In genomic region chr4:100368691-100369090, GRCm38 (mm10) we compare ENCODE assay signal across 30 mouse cellular contexts.
DNase-seq lines count a peak whose midpoint lies in the region; ATAC-seq and TF ChIP-seq lines count a peak whose summit lies in the region.
"Had no signal": no experiment of that assay in that cellular context is flagged by ENCODE, and none has a peak within 500 bp of the region (broad histone marks: within the 10 kb centered on the region; RNA-seq: fewer than 3 reads in every experiment).

No protein-coding gene starts in this region.

- no peak for ATAC-seq in forebrain, embryonic 11.5 days (replicated peaks; ENCODE audit: low FRiP score)
- no peak for ATAC-seq in lung, embryonic 14.5 days (ENCODE audit: insufficient read depth)
- no peak for ATAC-seq in CD4-positive, CD25-positive, alpha-beta regulatory T cell, adult 4 months
- ATAC-seq: forebrain, embryonic 13.5 days; hindbrain, postnatal 0 days; intestine, embryonic 15.5 days; Patski had no signal

- TF ChIP-seq POLR2A in heart, adult 2 months (IDR thresholded peaks at IDR 0.05; ENCODE audit: insufficient read depth, low read depth, low read length) = no peak
- no peak for TF ChIP-seq POLR2A in lung, adult 2 months (IDR thresholded peaks at IDR 0.05; ENCODE audit: borderline replicate concordance, extremely low read depth, low read depth, low read length)

- DNase-seq in forebrain, embryonic 11.5 days (ENCODE audit: low spot score) = peak; percentile 4
- no peak for DNase-seq in forebrain, embryonic 10.5 days (ENCODE audit: extremely low spot score, low spot score)
- DNase-seq in heart, adult 2 months = no peak
- no peak for DNase-seq in heart, postnatal 36 days
- DNase-seq in lung, embryonic 14.5 days = peak; percentile 53
- no peak for DNase-seq in lung, adult 2 months
- DNase-seq: adrenal gland, postnatal 36 days; cerebellum, adult 18-20 months; cerebellum, postnatal 10 days; kidney, adult 8-10 months; kidney, postnatal 10 days; layer of hippocampus, postnatal 36 days; left cerebral cortex, postnatal 4 days; lung, postnatal 10 days; right cerebral cortex, adult 18-20 months; thymus, adult 18-20 months; thymus, postnatal 25 days had no signal

- no peak for TF ChIP-seq CTCF in heart, adult 2 months (IDR thresholded peaks at IDR 0.05)
- TF ChIP-seq CTCF in lung, embryonic 14.5 days (IDR thresholded peaks at IDR 0.05; ENCODE audit: low read depth) = no peak
- TF ChIP-seq CTCF in lung, adult 2 months (IDR thresholded peaks at IDR 0.05; ENCODE audit: insufficient read depth, low read length) = no peak

- no peak overlapping the region for H3K27ac ChIP-seq in forebrain, embryonic 11.5 days (ENCODE audit: low read depth, low read length)
- no peak overlapping the region for H3K27ac ChIP-seq in forebrain, embryonic 10.5 days
- peak overlapping the region; percentile 32 for H3K27ac ChIP-seq in heart, adult 2 months
- H3K27ac ChIP-seq in lung, embryonic 14.5 days (ENCODE audit: low read depth) = no peak overlapping the region
- H3K27ac ChIP-seq: forebrain, embryonic 13.5 days; hindbrain, embryonic 12.5 days; hindbrain, postnatal 0 days; intestine, embryonic 15.5 days; liver, embryonic 15.5 days; neural tube, embryonic 12.5 days; stomach, postnatal 0 days had no signal

- WGBS in forebrain, embryonic 11.5 days = 81% methylated on average over 2 of the region's 2 CpGs
- 69% methylated on average over 2 of the region's 2 CpGs for WGBS in forebrain, embryonic 10.5 days
- 84% methylated on average over 2 of the region's 2 CpGs for WGBS in heart, adult 2 months
- 77% methylated on average over 2 of the region's 2 CpGs for WGBS in lung, embryonic 14.5 days
- WGBS in lung, adult 2 months = 82% methylated on average over 2 of the region's 2 CpGs

- no peaks in the 10 kb centered on the region for H3K36me3 ChIP-seq in forebrain, embryonic 11.5 days (ENCODE audit: control insufficient read depth, insufficient read depth, low read length)
- no peaks in the 10 kb centered on the region for H3K36me3 ChIP-seq in forebrain, embryonic 10.5 days (replicated peaks)
- H3K36me3 ChIP-seq in heart, adult 2 months (ENCODE audit: control insufficient read depth, insufficient read depth, low read length) = no peaks in the 10 kb centered on the region
- no peaks in the 10 kb centered on the region for H3K36me3 ChIP-seq in lung, embryonic 14.5 days (ENCODE audit: insufficient read depth)
- H3K36me3 ChIP-seq: heart, embryonic 12.5 days; hindbrain, embryonic 12.5 days; intestine, embryonic 15.5 days; liver, embryonic 15.5 days; neural tube, embryonic 12.5 days had no signal

- H3K4me1 ChIP-seq in forebrain, embryonic 11.5 days (replicated peaks; ENCODE audit: control insufficient read depth, insufficient read depth, low read length) = no peaks in the 10 kb centered on the region
- H3K4me1 ChIP-seq in forebrain, embryonic 10.5 days = 0 out of 2 replicates have a peak, but pooled peaks cover 6% of the 10 kb centered on the region
- H3K4me1 ChIP-seq in heart, adult 2 months (ENCODE audit: control insufficient read depth, insufficient read depth, low read length) = peaks cover 2% of the 10 kb centered on the region
- H3K4me1 ChIP-seq in lung, embryonic 14.5 days (ENCODE audit: insufficient read depth) = peaks cover 11% of the 10 kb centered on the region; the same call in 1 of the 2 replicates
- peaks cover 3% of the 10 kb centered on the region; the same call in 1 of the 2 replicates for H3K4me1 ChIP-seq in lung, adult 2 months (ENCODE audit: control insufficient read depth, insufficient read depth, low read length)
- H3K4me1 ChIP-seq: hindbrain, embryonic 12.5 days; intestine, embryonic 15.5 days; neural tube, embryonic 12.5 days had no signal

- H3K27me3 ChIP-seq in forebrain, embryonic 11.5 days (ENCODE audit: control insufficient read depth, insufficient read depth, low read length) = no peaks in the 10 kb centered on the region
- no peaks in the 10 kb centered on the region for H3K27me3 ChIP-seq in forebrain, embryonic 10.5 days (ENCODE audit: poor library complexity, severe bottlenecking)
- no peaks in the 10 kb centered on the region for H3K27me3 ChIP-seq in heart, adult 2 months (ENCODE audit: control insufficient read depth, insufficient read depth, low read length)
- no peaks in the 10 kb centered on the region for H3K27me3 ChIP-seq in lung, embryonic 14.5 days (ENCODE audit: insufficient read depth, low read length)
- H3K27me3 ChIP-seq: forebrain, embryonic 13.5 days; hindbrain, embryonic 12.5 days; intestine, embryonic 15.5 days; liver, embryonic 15.5 days; neural tube, embryonic 12.5 days; Patski had no signal

- TF ChIP-seq EP300 in heart, adult 2 months (IDR thresholded peaks at IDR 0.05; ENCODE audit: insufficient read depth, low read depth, low read length) = no peak

- intact Hi-C loops in heart, adult 2 months (cut with DNase I) = loop anchor here (5.0 kb wide), 1 partner anchor 34 kb away; no protein-coding TSS in a partner anchor
- intact Hi-C loops in heart, postnatal 36 days (cut with DNase I) = no loop called here

- no peaks in the 10 kb centered on the region for H3K9me3 ChIP-seq in forebrain, embryonic 11.5 days (ENCODE audit: control insufficient read depth, low read length)
- H3K9me3 ChIP-seq in forebrain, embryonic 10.5 days = no peaks in the 10 kb centered on the region
- H3K9me3 ChIP-seq in lung, embryonic 14.5 days (ENCODE audit: low read depth, low read length) = no peaks in the 10 kb centered on the region
- H3K9me3 ChIP-seq: forebrain, embryonic 13.5 days; heart, embryonic 12.5 days; hindbrain, embryonic 12.5 days; intestine, embryonic 15.5 days; liver, embryonic 15.5 days; neural tube, embryonic 12.5 days had no signal

- H3K4me3 ChIP-seq in forebrain, embryonic 11.5 days (ENCODE audit: low read depth, low read length) = no peak overlapping the region
- no peak overlapping the region for H3K4me3 ChIP-seq in forebrain, embryonic 10.5 days
- H3K4me3 ChIP-seq in heart, adult 2 months = no peak overlapping the region
- H3K4me3 ChIP-seq in lung, embryonic 14.5 days (ENCODE audit: low read depth, low read length) = no peak overlapping the region
- H3K4me3 ChIP-seq in lung, adult 2 months (replicated peaks; ENCODE audit: extremely low read depth, low read depth, low read length) = no peak overlapping the region
- H3K4me3 ChIP-seq: erythroblast, embryonic 14.5 days; forebrain, embryonic 13.5 days; heart, embryonic 12.5 days; hindbrain, embryonic 12.5 days; intestine, embryonic 15.5 days; liver, embryonic 15.5 days; myocyte; neural tube, embryonic 12.5 days had no signal

- no peak overlapping the region for H3K4me2 ChIP-seq in forebrain, embryonic 11.5 days (ENCODE audit: low read depth, low read length, severe bottlenecking)
- H3K4me2 ChIP-seq in lung, embryonic 14.5 days = no peak overlapping the region
- H3K4me2 ChIP-seq: forebrain, embryonic 13.5 days; heart, embryonic 12.5 days; hindbrain, embryonic 12.5 days; intestine, embryonic 15.5 days; liver, embryonic 15.5 days; midbrain, embryonic 11.5 days; neural tube, embryonic 12.5 days had no signal

- H3K79me2 ChIP-seq in heart, adult 2 months (replicated peaks; ENCODE audit: control insufficient read depth, insufficient read depth, low read length) = no peaks in the 10 kb centered on the region

- no peak overlapping the region for H3K9ac ChIP-seq in forebrain, embryonic 11.5 days (ENCODE audit: low read length)
- H3K9ac ChIP-seq in heart, adult 2 months (ENCODE audit: low read depth, low read length) = no peak overlapping the region
- H3K9ac ChIP-seq in lung, embryonic 14.5 days = no peak overlapping the region
- H3K9ac ChIP-seq: forebrain, embryonic 13.5 days; heart, embryonic 12.5 days; hindbrain, embryonic 12.5 days; intestine, embryonic 15.5 days; liver, embryonic 15.5 days; neural tube, embryonic 12.5 days had no signal

Comparison
In these comparisons a context has a peak if more than half of its experiments do, and no peak if none do; other contexts are left out.
1. DNase-seq: peak in forebrain, embryonic 11.5 days (single experiment) and lung, embryonic 14.5 days (single experiment); none in forebrain, embryonic 10.5 days (single experiment), heart, adult 2 months (0 of 2), heart, postnatal 36 days (0 of 2) and lung, adult 2 months (single experiment).